Mouse (Mus musculus) kidney, adult 2 months (tissue): Measurements from ENCODE around the gene Olfr1206. TPM values are rescaled to one million over a fixed set of nuclear protein-coding genes. Genes with fewer than 3 reads are reported as not detected.

Source experiments
- DNase-seq: peaks from one replicate; pipeline ENCODE4 v3.0.0; 2021
- H3K27ac ChIP-seq: fragments of 200-500 bp; 2 replicates; pipeline ENCODE4 v1.5.1; 2012; ENCODE audit warnings: low read depth, low read length, control low read depth, inconsistent platforms; ENCODE audit not compliant: insufficient read depth
- H3K27me3 ChIP-seq: fragments of 200-500 bp; replicated peaks from 2 replicates; pipeline ENCODE4 v1.6.1; 2012; ENCODE audit warnings: mild to moderate bottlenecking, moderate library complexity, low read length, inconsistent platforms; ENCODE audit not compliant: control insufficient read depth, insufficient read depth
- H3K36me3 ChIP-seq: fragments of 200-500 bp; 2 replicates; pipeline ENCODE4 v1.6.1; 2012; ENCODE audit warnings: mild to moderate bottlenecking, moderate library complexity, low read length, inconsistent platforms; ENCODE audit not compliant: control insufficient read depth, insufficient read depth
- H3K4me1 ChIP-seq: fragments of 200-500 bp; 2 replicates; pipeline ENCODE4 v1.6.1; 2011; ENCODE audit warnings: low read length; ENCODE audit not compliant: control insufficient read depth, insufficient read depth
- H3K4me3 ChIP-seq: fragments of 200-500 bp; 2 replicates; pipeline ENCODE4 v1.5.1; 2011; ENCODE audit warnings: mild to moderate bottlenecking, low read depth, low read length, control low read depth; ENCODE audit not compliant: insufficient read depth
- CTCF ChIP-seq: fragments of 200-500 bp; conservative IDR thresholded peaks from 2 replicates; pipeline ENCODE4 v1.5.1; 2011; ENCODE audit warnings: low read depth, mild to moderate bottlenecking, control low read depth, low read length, moderate library complexity, mixed read lengths; ENCODE audit not compliant: insufficient read depth, insufficient read length
- POLR2A ChIP-seq: fragments of 200-500 bp; IDR thresholded peaks from one replicate; pipeline ENCODE4 v1.6.1; 2011; ENCODE audit warnings: low read depth, low read length, control low read depth
- WGBS: fragments of 180-500 bp; shearing (Covaris S2); methylation state at CpG from one replicate; pipeline ENCODE4 v1.1.7; 2018; 5-methylcytosine and 5-hydroxymethylcytosine counted together
- polyA plus RNA-seq: library from polyadenylated mRNA; depleted of rRNA; stranded (reverse); fragments of >200 nt; gene quantifications from 2 replicates; pipeline ENCODE4 v1.2.3, GENCODE M21; 2012; rRNA removed

Gene Olfr1206
- polyA plus RNA-seq, result not detected in 2 replicates

- no peak for DNase-seq
- Histone ChIP-seq H3K27me3 (no peaks in the 10 kb centered on the region), H3K4me3 (no peak within 1 kb of the TSS), H3K36me3 (no peaks in the 10 kb centered on the region), H3K4me1 (no peaks in the 10 kb centered on the region), H3K27ac (no peak within 1 kb of the TSS)
- TF ChIP-seq POLR2A (no peak), CTCF (no peak)
- 84% methylated on average over 2 of the region's 2 CpGs for WGBS
Measured at GRCm38 (mm10) chr2:88862931-88863330, at the start of gene Olfr1206. Gene Olfr1206 (plus strand): TSS chr2:88863231.

- Histone ChIP-seq H3K4me1 (no peaks in the 10 kb centered on the region), H3K36me3 (no peaks in the 10 kb centered on the region), H3K4me3 (no peak within 1 kb of the TSS), H3K27me3 (no peaks in the 10 kb centered on the region), H3K27ac (no peak within 1 kb of the TSS)
- TF ChIP-seq CTCF (no peak), POLR2A (no peak)
- DNase-seq, result no peak
- WGBS, result 67% methylated on average over 1 of the region's 1 CpGs
Measured at GRCm38 (mm10) chr2:88814196-88814595, 48.8 kb upstream of the Olfr1206 start, which contains the start of gene Olfr1202. Gene Olfr1202 (plus strand): TSS chr2:88814496.

- 82% methylated on average over 2 of the region's 2 CpGs for WGBS
- no peaks in the 10 kb centered on the region for H3K36me3 ChIP-seq
- H3K4me3 ChIP-seq, result no peak within 1 kb of the TSS
- no peaks in the 10 kb centered on the region for H3K4me1 ChIP-seq
- H3K27me3 ChIP-seq, result no peaks in the 10 kb centered on the region
- TF ChIP-seq CTCF (no peak), POLR2A (no peak)
- no peak within 1 kb of the TSS for H3K27ac ChIP-seq
- DNase-seq, result no peak
Measured at GRCm38 (mm10) chr2:88829437-88829836, 33.6 kb upstream of the Olfr1206 start, which contains the start of gene Olfr1205. Gene Olfr1205 (plus strand): TSS chr2:88829737.

DNA sequence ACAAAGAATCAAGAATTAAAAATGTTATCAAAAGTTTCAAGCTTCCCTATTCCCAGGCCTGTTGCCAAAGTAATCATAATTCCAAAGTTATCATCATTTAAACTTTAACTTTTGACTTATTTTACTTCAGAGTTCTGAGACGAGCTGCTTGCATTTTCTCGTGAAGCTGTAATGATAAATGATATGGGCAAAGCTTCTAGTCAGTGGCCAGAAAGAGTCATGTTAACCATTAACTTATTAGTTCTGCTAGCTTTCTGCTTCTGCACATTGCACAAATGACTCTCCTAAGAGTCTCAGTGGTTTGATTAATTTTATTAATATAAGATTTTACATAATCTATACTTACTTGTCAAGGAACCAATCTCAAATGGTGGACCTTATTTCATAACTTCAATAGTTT lies 24.6 kb upstream of the Olfr1206 start:
- TF ChIP-seq POLR2A (no peak), CTCF (no peak)
- H3K4me1 ChIP-seq, result no peaks in the 10 kb centered on the region
- H3K36me3 ChIP-seq, result no peaks in the 10 kb centered on the region
- no peak overlapping the region for H3K27ac ChIP-seq
- H3K4me3 ChIP-seq, result no peak overlapping the region
- 35% methylated on average over 2 of the region's 2 CpGs for WGBS
- no peaks in the 10 kb centered on the region for H3K27me3 ChIP-seq
- DNase-seq, result no peak

- DNase-seq, result no peak
- Histone ChIP-seq H3K4me3 (no peak within 1 kb of the TSS), H3K27me3 (no peaks in the 10 kb centered on the region), H3K4me1 (no peaks in the 10 kb centered on the region), H3K27ac (no peak within 1 kb of the TSS), H3K36me3 (no peaks in the 10 kb centered on the region)
- no peak for TF ChIP-seq POLR2A
- TF ChIP-seq CTCF, result no peak
- WGBS, result 94% methylated on average over 1 of the region's 1 CpGs
Measured at GRCm38 (mm10) chr2:88848992-88849391, 14.0 kb upstream of the Olfr1206 start, which contains the start of gene Olfr1204. Gene Olfr1204 (plus strand): TSS chr2:88849292.

DNA sequence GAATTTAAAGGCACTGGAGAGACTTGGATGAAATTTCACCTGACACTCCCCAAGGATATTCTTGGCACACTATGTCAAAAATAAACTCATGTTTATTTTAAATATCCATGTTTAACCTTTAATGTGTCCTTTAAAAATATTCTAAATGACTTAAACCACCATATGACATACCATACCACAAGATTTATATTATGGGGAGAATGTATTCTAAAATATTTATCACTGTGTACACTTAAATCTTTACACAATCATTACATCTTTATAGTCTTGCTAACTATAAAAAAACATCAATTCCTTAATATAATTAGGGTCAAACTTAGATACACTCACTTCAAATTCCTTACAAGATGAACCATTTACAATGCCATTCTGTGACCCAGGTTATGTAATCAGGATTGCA lies 39.2 kb downstream of the Olfr1206 start, which contains the start of gene Olfr1208:
Gene Olfr1208, minus strand, starts transcription at position 101 of the 400 bp plus-strand sequence.
- no peak for DNase-seq
- no peak for TF ChIP-seq POLR2A
- Histone ChIP-seq H3K27ac (no peak within 1 kb of the TSS), H3K36me3 (no peaks in the 10 kb centered on the region), H3K4me1 (no peaks in the 10 kb centered on the region), H3K4me3 (no peak within 1 kb of the TSS), H3K27me3 (no peaks in the 10 kb centered on the region)

GRCm38 (mm10) chr2:88915057-88915456 lies 52.0 kb downstream of the Olfr1206 start, which contains the start of gene Olfr1209:
Gene Olfr1209 (minus strand): TSS chr2:88915157.
- WGBS, result 88% methylated on average over 3 of the region's 3 CpGs
- no peak for DNase-seq
- Histone ChIP-seq H3K27me3 (no peaks in the 10 kb centered on the region), H3K36me3 (no peaks in the 10 kb centered on the region), H3K4me3 (no peak within 1 kb of the TSS), H3K4me1 (no peaks in the 10 kb centered on the region), H3K27ac (no peak within 1 kb of the TSS)
- no peak for TF ChIP-seq POLR2A
- no peak for TF ChIP-seq CTCF

Other genes with a start within 250 kb of the Olfr1206 start
- not detected in 2 replicates for gene Olfr1191-ps1, start 222.7 kb upstream of the Olfr1206 start, polyA plus RNA-seq
- gene Olfr1192-ps1, start 214.7 kb upstream of the Olfr1206 start, polyA plus RNA-seq, result not detected in 2 replicates
- not detected in 2 replicates for gene Olfr1193, start 187.6 kb upstream of the Olfr1206 start, polyA plus RNA-seq
- gene Olfr1195, start 174.0 kb upstream of the Olfr1206 start, polyA plus RNA-seq, result not detected in 2 replicates
- not detected in 2 replicates for gene Olfr1196, start 158.6 kb upstream of the Olfr1206 start, polyA plus RNA-seq
- not detected in 2 replicates for gene Olfr1197, start 130.9 kb upstream of the Olfr1206 start, polyA plus RNA-seq
- not detected in 2 replicates for gene Olfr1198, start 111.9 kb upstream of the Olfr1206 start, polyA plus RNA-seq
- not detected in 2 replicates for gene Olfr1199, start 102.8 kb upstream of the Olfr1206 start, polyA plus RNA-seq
- not detected in 2 replicates for gene Olfr1200, start 92.7 kb upstream of the Olfr1206 start, polyA plus RNA-seq
- gene Olfr1201, start 70.2 kb upstream of the Olfr1206 start, polyA plus RNA-seq, result not detected in 2 replicates
- not detected in 2 replicates for gene Olfr1202, start 48.7 kb upstream of the Olfr1206 start, polyA plus RNA-seq
- not detected in 2 replicates for gene Olfr1205, start 33.5 kb upstream of the Olfr1206 start, polyA plus RNA-seq
- gene Olfr1204, start 13.9 kb upstream of the Olfr1206 start, polyA plus RNA-seq, result not detected in 2 replicates
- gene Olfr1208, start 39.1 kb downstream of the Olfr1206 start, polyA plus RNA-seq, result not detected in 2 replicates
- not detected in 2 replicates for gene Olfr1209, start 51.9 kb downstream of the Olfr1206 start, polyA plus RNA-seq
- not detected in 2 replicates for gene Olfr1211, start 74.9 kb downstream of the Olfr1206 start, polyA plus RNA-seq
- not detected in 2 replicates for gene Olfr1212, start 90.7 kb downstream of the Olfr1206 start, polyA plus RNA-seq
- not detected in 2 replicates for gene Gm13762, start 117.0 kb downstream of the Olfr1206 start, polyA plus RNA-seq
- not detected in 2 replicates for gene Olfr1214, start 129.4 kb downstream of the Olfr1206 start, polyA plus RNA-seq
- gene Olfr1215, start 143.7 kb downstream of the Olfr1206 start, polyA plus RNA-seq, result not detected in 2 replicates
- not detected in 2 replicates for gene Olfr1216, start 155.1 kb downstream of the Olfr1206 start, polyA plus RNA-seq
- not detected in 2 replicates for gene Olfr1217, start 168.8 kb downstream of the Olfr1206 start, polyA plus RNA-seq
- gene Olfr1218, start 198.0 kb downstream of the Olfr1206 start, polyA plus RNA-seq, result not detected in 2 replicates
- gene Olfr1219, start 220.3 kb downstream of the Olfr1206 start, polyA plus RNA-seq, result not detected in 2 replicates
- not detected in 2 replicates for gene Olfr1220, start 243.6 kb downstream of the Olfr1206 start, polyA plus RNA-seq